Mouse (Mus musculus) hindlimb bud, embryonic 11.5 days (tissue): ENCODE data around the gene Gm813.

Experiments
- DNase-seq: peaks from one replicate; pipeline ENCODE4 v3.0.0-alpha.2; 2012; ENCODE audit warnings: low read depth, low spot score; ENCODE audit errors: extremely low spot score

The Gm813 gene

GRCm38 (mm10) chr16:58607101-58607500, 9.7 kb downstream of the Gm813 start:
- DNase-seq: no peak

- no peak for DNase-seq
These were observed 12.1 kb downstream of the Gm813 start for GRCm38 (mm10) chr16:58604680-58605079.

- no peak for DNase-seq
These were observed 12.9 kb downstream of the Gm813 start for GRCm38 (mm10) chr16:58603831-58604230.

- DNase-seq: no peak
These were observed 15.9 kb downstream of the Gm813 start for GRCm38 (mm10) chr16:58600846-58601245.

- no peak for DNase-seq
These were observed 25.5 kb downstream of the Gm813 start for GRCm38 (mm10) chr16:58591299-58591698.

GRCm38 (mm10) chr16:58589444-58589843, 27.3 kb downstream of the Gm813 start:
- DNase-seq: no peak

GRCm38 (mm10) chr16:58573949-58574722, 42.6 kb downstream of the Gm813 start:
- DNase-seq: no peak

GRCm38 (mm10) chr16:58570694-58571264, 46.0 kb downstream of the Gm813 start:
- DNase-seq: no peak
